Mouse (Mus musculus) intestine, postnatal 0 days (tissue): ENCODE data around the gene Itga11. TPM values are rescaled to one million over a fixed set of nuclear protein-coding genes. Genes with fewer than 3 reads are reported as not detected.

Experiments
- ATAC-seq: fragments of 200-750 bp; cut with Nextera tagmentation; 2 replicates; pipeline ENCODE4 v1.8.0; 2017; ENCODE audit warnings: mild to moderate bottlenecking, moderate TSS enrichment, moderate library complexity
- H3K27ac ChIP-seq: fragments of 300-500 bp; sonication (generic); 2 replicates; pipeline ENCODE4 v1.5.1; 2014; ENCODE audit warnings: mild to moderate bottlenecking, low read depth, low read length, moderate library complexity
- H3K27me3 ChIP-seq: fragments of 300-500 bp; sonication (generic); replicated peaks from 2 replicates; pipeline ENCODE4 v1.6.1; 2014; ENCODE audit warnings: low read length, mixed read lengths; ENCODE audit not compliant: control insufficient read depth, insufficient read depth
- H3K36me3 ChIP-seq: fragments of 300-500 bp; sonication (generic); 2 replicates; pipeline ENCODE4 v1.6.1; 2014; ENCODE audit warnings: mild to moderate bottlenecking, moderate library complexity; ENCODE audit not compliant: control insufficient read depth, insufficient read depth
- H3K4me1 ChIP-seq: fragments of 300-500 bp; sonication (generic); replicated peaks from 2 replicates; pipeline ENCODE4 v1.6.1; 2014; ENCODE audit warnings: antibody characterized with exemption, low read length, mixed read lengths; ENCODE audit not compliant: control insufficient read depth, insufficient read depth
- H3K4me2 ChIP-seq: fragments of 300-500 bp; sonication (generic); replicated peaks from 2 replicates; pipeline ENCODE4 v1.6.1; 2014; ENCODE audit warnings: low read depth, mild to moderate bottlenecking, moderate library complexity
- H3K4me3 ChIP-seq: fragments of 300-500 bp; sonication (generic); 2 replicates; pipeline ENCODE4 v1.5.1; 2014; ENCODE audit warnings: low read depth, low read length
- H3K9ac ChIP-seq: fragments of 300-500 bp; sonication (generic); 2 replicates; pipeline ENCODE4 v1.6.1; 2014; ENCODE audit warnings: mild to moderate bottlenecking, low read depth, low read length
- H3K9me3 ChIP-seq: fragments of 300-500 bp; sonication (generic); 2 replicates; pipeline ENCODE4 v1.6.1; 2016; ENCODE audit warnings: mixed run types; ENCODE audit not compliant: control insufficient read depth
- CTCF ChIP-seq: sonication (generic); IDR thresholded peaks from 2 replicates; pipeline ENCODE4 v1.5.1; 2016; ENCODE audit warnings: low read depth, mild to moderate bottlenecking, control low read depth, antibody characterized with exemption, moderate library complexity
- WGBS: fragments of 180-500 bp; shearing (Covaris S2); extraction: QIAGEN DNeasy Blood & Tissue Kit; methylation state at CpG from one replicate; pipeline ENCODE4 v1.1.7; 2014; 5-methylcytosine and 5-hydroxymethylcytosine counted together
- polyA plus RNA-seq: library from polyadenylated mRNA; unstranded; fragments of >200 nt; fragmentation: Nextera tagmentation; extraction: Ambion mirVana; gene quantifications from 2 replicates; pipeline ENCODE4 v1.2.1, GENCODE M21; 2015

The Itga11 gene
- polyA plus RNA-seq, 1 experiment from 2014 or later = 0.46 TPM

DNA sequence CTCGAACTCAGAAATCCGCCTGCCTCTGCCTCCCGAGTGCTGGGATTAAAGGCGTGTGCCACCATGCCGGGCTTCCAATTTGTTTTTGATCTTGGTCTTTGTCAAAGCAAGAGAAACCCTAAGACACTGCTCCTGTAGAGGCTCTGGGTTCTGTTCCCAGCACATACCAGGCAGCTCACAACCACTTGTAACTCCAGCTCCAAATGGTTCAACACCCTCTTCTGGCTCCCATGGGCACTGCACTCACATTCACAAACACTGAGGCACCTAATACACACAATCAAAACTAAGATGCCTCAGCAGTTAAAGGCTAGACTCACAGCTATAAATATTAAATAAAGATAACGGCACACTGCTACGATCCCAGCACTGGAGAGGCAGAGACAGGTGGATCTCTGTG is 144.2 kb downstream of the Itga11 start:
- Histone ChIP-seq H3K27ac (no peak overlapping the region), H3K4me1 (no peaks in the 10 kb centered on the region), H3K9me3 (no peaks in the 10 kb centered on the region), H3K4me2 (no peak overlapping the region), H3K4me3 (no peak overlapping the region), H3K36me3 (no peaks in the 10 kb centered on the region), H3K27me3 (no peaks in the 10 kb centered on the region), H3K9ac (no peak overlapping the region)
- no peak for TF ChIP-seq CTCF
- 90% methylated on average over 7 of the region's 7 CpGs for WGBS
- no peak for ATAC-seq

DNA sequence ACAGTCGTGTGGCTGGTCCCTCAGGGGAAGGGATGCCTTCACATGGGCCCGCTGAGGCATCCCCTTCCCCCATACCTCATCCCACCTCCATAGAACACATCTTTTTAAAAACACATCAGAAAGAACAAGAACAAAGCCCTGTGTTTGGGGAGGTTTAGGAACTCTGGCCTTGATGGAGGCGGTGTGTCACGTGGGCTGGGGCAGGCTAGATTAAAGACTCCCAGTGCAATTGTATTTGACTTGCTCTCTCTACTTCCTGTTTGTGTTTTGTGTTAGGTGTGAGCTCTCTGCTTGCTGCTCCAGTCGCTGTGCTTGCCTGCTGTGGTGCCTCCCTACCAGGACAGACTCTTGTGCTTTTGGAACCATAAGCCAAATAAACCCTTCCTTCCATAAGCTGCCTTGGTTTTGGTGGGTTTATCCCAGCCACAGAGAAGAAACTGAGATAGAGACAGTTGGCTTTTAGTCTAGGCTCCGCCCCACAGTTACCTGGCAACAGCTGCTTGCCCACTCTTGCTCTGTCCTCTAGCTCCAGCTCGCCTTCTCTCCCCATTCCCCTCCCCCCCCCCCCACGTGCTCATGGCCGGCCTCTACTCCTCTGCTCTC is 148.3 kb downstream of the Itga11 start:
- H3K36me3 ChIP-seq = no peaks in the 10 kb centered on the region
- peaks cover 2% of the 10 kb centered on the region; the same call in 1 of the 2 replicates for H3K4me1 ChIP-seq
- H3K9ac ChIP-seq = no peak overlapping the region
- TF ChIP-seq CTCF = no peak
- no peaks in the 10 kb centered on the region for H3K9me3 ChIP-seq
- no peak overlapping the region for H3K4me2 ChIP-seq
- ATAC-seq = no peak
- H3K27ac ChIP-seq = no peak overlapping the region
- H3K27me3 ChIP-seq = no peaks in the 10 kb centered on the region
- WGBS = 17% methylated on average over 9 of the region's 9 CpGs
- no peak overlapping the region for H3K4me3 ChIP-seq

DNA sequence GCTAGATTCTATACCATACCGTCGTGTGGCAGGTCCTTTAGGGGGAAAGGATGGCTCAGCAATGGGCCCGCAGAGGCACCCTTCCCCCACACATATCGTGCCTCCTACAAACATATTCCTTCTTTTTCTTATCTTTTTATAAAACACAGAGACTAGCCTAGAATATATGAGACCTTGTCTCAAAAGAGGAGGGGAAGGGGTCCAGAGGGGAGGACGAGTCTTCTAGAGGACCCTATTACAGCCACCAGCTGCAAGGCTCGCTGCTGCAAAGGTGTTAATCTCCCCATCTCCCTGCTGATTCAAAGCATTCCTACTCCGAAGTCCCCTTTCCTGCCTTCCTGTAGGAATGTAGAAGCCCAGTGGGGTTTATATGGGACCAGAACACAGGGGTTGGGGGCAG is 148.8 kb downstream of the Itga11 start:
- ATAC-seq = no peak
- no peaks in the 10 kb centered on the region for H3K36me3 ChIP-seq
- H3K4me3 ChIP-seq = no peak overlapping the region
- no peak for TF ChIP-seq CTCF
- H3K4me2 ChIP-seq = no peak overlapping the region
- H3K27me3 ChIP-seq = no peaks in the 10 kb centered on the region
- no peaks in the 10 kb centered on the region for H3K9me3 ChIP-seq
- no peak overlapping the region for H3K9ac ChIP-seq
- H3K4me1 ChIP-seq = peaks cover 2% of the 10 kb centered on the region; the same call in 1 of the 2 replicates
- no peak overlapping the region; the same call in 1 of the 2 replicates for H3K27ac ChIP-seq
- WGBS = 30% methylated on average over 7 of the region's 7 CpGs

DNA sequence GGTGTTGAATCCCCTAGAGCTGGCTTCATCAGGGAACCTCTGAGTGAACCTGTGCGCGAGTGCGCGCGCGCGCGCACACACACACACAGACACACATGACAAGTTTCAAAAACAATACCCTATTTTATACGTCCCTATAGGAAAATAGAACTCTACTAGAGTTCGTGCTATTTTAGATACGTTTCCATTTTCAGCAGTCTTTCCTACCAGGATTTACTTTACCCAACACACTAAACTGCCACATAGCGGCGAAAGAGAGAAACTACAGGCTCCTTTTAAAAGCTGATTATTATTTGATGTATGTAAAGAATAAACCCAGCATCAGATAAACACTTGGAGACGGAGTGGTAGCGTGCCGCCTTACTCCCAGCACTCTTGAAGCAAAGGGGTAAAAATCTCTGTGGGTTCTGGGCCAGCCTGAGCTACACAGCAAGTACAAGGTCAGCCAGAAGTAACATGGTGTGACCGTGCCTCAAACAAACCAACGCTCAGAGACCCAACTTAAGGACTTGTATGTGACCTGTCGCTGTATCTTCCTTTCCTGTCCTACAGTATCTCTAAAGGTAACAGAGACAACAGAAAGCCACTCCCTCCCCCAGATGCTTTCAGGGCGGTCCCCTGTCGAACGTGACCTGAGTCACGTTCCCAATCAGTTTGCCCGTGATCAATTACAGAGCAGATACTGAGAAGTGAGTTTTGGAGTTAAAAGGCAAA is 150.5 kb downstream of the Itga11 start:
- peak overlapping the region; percentile 64 for H3K4me2 ChIP-seq
- no peak overlapping the region for H3K9ac ChIP-seq
- TF ChIP-seq CTCF = peak; percentile 70
- H3K36me3 ChIP-seq = no peaks in the 10 kb centered on the region
- peak overlapping the region; percentile 30 for H3K4me3 ChIP-seq
- ATAC-seq = peak; percentile 6; the same call in 1 of the 2 replicates
- H3K9me3 ChIP-seq = no peaks in the 10 kb centered on the region
- WGBS = 4% methylated on average over 24 of the region's 24 CpGs
- no peaks in the 10 kb centered on the region for H3K27me3 ChIP-seq
- H3K4me1 ChIP-seq = peaks cover 2% of the 10 kb centered on the region; the same call in 1 of the 2 replicates
- no peak overlapping the region for H3K27ac ChIP-seq

DNA sequence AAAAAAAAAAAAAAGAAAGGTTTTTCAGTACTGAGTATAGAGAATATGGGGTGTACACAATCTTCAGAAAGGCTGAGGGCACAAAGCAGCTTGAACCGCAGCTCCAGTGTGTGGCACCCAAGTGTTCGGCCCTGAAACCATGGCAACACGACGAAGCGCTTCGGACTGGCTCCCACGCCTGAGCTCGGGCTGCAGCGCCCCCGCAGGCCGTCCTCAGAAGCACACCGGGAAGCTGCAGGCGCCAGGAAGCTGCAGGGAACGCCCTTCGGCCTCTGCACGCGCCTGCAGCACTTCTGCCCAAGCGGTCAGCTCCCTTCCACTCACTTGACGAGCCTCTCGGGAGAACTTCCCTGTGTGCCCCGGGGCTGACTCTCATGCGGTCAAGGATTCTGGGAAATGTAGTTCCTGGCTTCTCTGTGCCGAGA is 151.0 kb downstream of the Itga11 start:
- no peak overlapping the region for H3K9ac ChIP-seq
- TF ChIP-seq CTCF = peak; percentile 99
- no peaks in the 10 kb centered on the region for H3K9me3 ChIP-seq
- no peaks in the 10 kb centered on the region for H3K36me3 ChIP-seq
- peak overlapping the region; percentile 64 for H3K4me2 ChIP-seq
- ATAC-seq = peak; percentile 99
- H3K4me1 ChIP-seq = peaks cover 2% of the 10 kb centered on the region; the same call in 1 of the 2 replicates
- WGBS = 0% methylated on average over 23 of the region's 23 CpGs
- no peak overlapping the region for H3K27ac ChIP-seq
- H3K4me3 ChIP-seq = peak overlapping the region; percentile 30
- no peaks in the 10 kb centered on the region for H3K27me3 ChIP-seq

DNA sequence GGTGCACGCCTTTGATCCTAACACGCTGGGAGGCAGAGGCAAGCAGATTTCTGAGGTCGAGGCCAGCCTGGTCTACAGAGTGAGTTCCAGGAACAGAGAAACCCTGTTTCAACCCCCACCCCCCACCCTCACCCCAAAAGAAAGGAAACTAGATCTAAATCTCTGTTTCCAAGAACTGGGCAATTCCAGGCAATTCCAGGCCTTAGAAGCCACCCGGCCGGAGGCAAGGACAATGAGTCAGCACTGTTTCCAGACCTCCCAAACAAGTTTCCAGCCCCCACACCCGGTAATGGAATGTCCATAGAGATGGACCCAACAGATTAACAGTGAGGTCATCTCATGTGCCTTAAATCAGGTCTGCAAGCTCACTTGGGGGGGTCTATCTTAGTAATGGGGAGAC is 152.3 kb downstream of the Itga11 start:
- no peak overlapping the region for H3K4me2 ChIP-seq
- peaks cover 2% of the 10 kb centered on the region; the same call in 1 of the 2 replicates for H3K4me1 ChIP-seq
- H3K27ac ChIP-seq = no peak overlapping the region
- no peaks in the 10 kb centered on the region for H3K36me3 ChIP-seq
- no peaks in the 10 kb centered on the region for H3K27me3 ChIP-seq
- no peak overlapping the region for H3K4me3 ChIP-seq
- H3K9me3 ChIP-seq = no peaks in the 10 kb centered on the region
- ATAC-seq = no peak
- no peak for TF ChIP-seq CTCF
- 72% methylated on average over 6 of the region's 6 CpGs for WGBS
- no peak overlapping the region for H3K9ac ChIP-seq

Other genes with a start within 250 kb of the Itga11 start
- gene Coro2b, start 140.8 kb upstream of the Itga11 start, polyA plus RNA-seq = 2.8 and 2.9 TPM in 2 replicates
- 8.9 and 9.2 TPM in 2 replicates for gene Fem1b, start 134.1 kb downstream of the Itga11 start, polyA plus RNA-seq
- gene Cln6, start 161.0 kb downstream of the Itga11 start, polyA plus RNA-seq = 60.3 and 63.3 TPM in 2 replicates
- 597 and 634 TPM in 2 replicates for gene Calml4, start 180.3 kb downstream of the Itga11 start, polyA plus RNA-seq